Mouse (Mus musculus): ENCODE measurements around the gene Enox1.

The Enox1 gene

DNA sequence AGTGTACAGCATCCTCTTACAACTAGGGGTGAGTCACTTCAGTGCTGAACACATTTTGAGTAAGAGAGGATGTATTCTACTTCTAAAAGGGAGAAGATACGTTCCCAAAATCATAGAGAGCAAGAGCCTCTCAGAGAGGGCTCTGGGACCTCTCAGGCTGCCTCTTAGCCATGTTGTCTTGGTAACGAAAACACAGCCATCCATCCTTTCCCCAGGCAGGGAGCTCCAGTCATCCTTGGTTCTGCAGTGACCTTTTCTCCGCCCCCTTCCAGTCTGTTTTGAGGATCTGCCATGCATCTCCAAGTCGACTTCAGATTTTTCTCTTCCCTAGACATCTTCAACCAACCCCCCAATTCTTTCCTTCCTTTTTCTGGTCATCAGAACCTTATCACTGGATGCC lies 127.4 kb downstream of the Enox1 start:
- TF ChIP-seq GATA4 (IDR thresholded peaks at IDR 0.05; ENCODE audit: insufficient replicate concordance, low read length), result no peak

DNA sequence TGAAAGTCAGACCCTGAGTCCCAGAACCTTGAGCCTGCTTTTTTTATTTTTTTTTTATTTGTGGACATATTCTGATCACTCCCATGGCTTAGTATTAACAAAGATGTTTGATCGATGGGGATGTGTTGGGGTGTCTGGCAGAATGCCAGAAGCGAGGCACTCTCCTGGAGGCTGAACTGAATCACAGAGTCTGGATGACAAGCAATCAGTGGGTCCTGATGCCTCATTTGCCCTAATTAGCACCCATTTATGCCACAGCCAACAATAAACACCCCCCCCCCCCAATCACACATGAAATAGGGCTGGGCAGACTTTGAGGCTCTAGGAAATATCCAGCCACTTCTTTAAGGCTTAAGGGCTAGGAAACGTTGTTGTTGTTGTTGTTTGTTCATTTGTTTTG lies 128.9 kb downstream of the Enox1 start:
- no peak for TF ChIP-seq GATA4 (IDR thresholded peaks at IDR 0.05; ENCODE audit: insufficient replicate concordance, low read length)

DNA sequence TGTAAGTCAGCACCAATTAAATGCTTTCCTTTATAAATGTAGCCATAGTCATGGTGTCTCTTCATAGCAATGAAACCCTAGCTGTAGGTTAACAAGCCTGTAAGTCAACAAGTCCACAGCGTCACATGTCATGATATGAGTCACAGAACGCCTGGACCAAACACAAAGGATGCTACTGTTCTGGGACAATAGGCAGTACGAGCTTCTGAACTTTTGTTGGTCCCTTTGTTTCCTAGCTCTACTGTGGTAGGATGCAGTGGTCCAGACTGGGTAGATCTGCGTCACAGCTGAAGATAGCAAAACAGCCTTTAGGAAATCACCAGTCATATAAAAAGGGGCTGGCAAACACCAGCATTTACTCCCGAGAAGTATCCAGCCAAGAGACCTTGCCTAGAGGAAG lies 135.2 kb downstream of the Enox1 start:
- no peak for TF ChIP-seq GATA4 (IDR thresholded peaks at IDR 0.05; ENCODE audit: insufficient replicate concordance, low read length)

DNA sequence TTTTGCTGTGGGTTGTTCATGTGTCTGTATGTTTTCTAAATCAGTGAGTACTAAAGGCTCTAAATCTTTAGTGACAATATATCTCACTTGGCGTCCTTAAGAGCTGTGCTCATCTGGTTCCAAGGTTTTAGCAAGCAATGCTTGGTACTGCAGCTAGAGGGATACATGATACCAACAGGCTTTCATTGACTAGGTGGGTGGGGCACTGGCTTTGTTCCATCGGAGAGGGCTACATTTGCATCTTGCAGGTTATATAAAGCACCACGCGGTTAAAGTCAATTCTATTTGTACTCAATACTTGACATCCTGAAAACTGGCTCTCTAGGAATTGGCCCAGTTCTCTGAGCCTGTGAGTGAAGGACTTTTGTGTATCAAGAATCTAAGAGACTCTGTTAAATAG lies 140.5 kb downstream of the Enox1 start:
- no peak for TF ChIP-seq GATA4 (IDR thresholded peaks at IDR 0.05; ENCODE audit: insufficient replicate concordance, low read length)

DNA sequence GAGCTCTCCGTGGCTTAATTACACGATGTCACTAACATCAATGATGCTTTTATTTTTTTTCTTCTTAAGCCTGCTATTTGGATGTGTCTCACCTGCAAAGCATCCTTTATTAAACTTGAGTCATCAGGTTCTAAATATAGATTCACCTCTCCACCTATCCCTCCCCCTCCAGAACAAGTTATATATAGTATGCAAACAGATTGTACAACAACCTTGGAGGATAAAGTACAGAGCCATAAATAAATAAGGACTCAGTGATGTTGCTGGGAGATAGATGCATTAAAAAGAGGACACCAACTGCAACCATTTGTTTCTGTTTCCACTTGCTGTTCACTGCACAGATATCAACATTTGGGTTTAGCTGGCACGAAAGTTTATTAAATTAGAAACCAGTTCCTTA lies 141.8 kb downstream of the Enox1 start:
- TF ChIP-seq GATA4 (IDR thresholded peaks at IDR 0.05; ENCODE audit: insufficient replicate concordance, low read length), result no peak

DNA sequence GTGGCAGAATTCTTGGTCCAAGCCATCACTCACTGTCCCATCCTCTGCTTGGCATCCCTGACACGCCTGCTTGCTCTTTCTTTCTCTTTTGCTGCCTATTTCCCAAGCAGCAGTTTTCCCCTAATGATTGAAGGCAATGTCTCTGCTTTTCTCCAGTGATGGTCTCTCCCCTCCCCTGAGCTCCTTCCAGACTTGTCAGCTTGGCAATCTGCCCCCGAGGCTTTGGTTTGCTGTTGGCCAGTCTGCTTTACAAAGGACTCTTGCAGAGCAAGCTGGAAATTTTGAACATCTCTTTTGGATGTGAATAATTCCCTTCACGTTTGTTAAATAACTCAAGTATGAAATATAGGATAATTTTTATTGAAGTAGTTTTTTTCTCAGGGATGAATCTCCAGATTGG lies 153.0 kb downstream of the Enox1 start:
- TF ChIP-seq GATA4 (IDR thresholded peaks at IDR 0.05; ENCODE audit: insufficient replicate concordance, low read length), result no peak

DNA sequence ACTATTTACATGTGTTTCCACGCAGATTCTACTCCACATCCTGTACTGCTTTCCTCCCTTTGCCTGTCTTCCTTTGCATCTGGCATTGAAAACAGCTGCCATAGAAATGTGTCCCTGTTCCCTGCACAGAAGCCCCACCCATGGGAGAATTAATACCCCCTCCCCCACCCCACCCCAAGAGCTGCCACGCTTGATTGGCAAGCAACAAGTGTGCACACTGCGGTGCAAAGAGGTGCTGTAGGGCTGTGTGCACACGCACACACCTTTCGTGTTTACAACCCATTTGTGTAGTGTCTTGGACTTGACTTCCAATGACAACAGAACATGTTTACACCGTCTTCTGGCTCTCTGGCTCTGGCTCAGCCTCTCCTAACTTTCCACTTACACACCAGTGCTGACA lies 154.9 kb downstream of the Enox1 start:
- no peak for TF ChIP-seq GATA4 (IDR thresholded peaks at IDR 0.05; ENCODE audit: insufficient replicate concordance, low read length)

DNA sequence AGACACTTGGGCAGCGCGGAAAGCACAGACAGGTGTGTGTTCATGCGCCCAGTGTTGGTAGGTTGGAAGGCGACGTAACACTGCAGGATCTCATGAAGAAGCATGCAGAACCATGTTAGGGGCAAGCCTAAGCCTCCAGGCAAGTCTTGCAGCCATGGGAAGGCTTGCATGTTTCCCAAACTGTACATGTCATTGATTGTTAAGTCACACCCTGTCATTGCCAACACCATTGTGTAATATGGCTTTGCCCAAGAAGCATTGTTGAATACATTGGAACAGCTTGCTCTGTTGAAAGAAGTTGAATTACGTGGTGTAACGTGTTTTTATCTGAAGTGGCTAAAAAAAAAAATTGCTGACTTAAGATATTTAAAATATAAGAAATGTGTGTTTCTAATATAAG lies 162.8 kb downstream of the Enox1 start:
- no peak for TF ChIP-seq GATA4 (IDR thresholded peaks at IDR 0.05; ENCODE audit: insufficient replicate concordance, low read length)

DNA sequence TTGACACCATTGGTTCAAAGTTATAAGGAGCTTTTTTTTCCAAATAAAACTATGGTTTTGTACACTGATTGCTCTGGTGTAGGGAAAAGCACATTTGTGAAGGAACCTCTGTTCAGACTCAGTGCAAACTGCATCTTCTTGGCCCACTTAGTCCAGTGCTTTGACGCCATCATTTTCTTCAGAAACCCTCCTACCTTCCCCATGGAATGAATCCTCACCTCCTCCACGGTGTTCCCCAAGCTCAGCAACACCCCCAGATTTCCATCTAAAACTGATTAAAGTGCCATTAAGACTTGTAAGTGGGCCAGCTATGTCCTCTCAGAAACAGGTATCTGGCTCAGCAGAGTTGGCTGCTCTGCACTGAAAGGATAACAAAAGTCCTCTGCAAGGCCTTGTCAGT lies 167.8 kb downstream of the Enox1 start:
- no peak for TF ChIP-seq GATA4 (IDR thresholded peaks at IDR 0.05; ENCODE audit: insufficient replicate concordance, low read length)

DNA sequence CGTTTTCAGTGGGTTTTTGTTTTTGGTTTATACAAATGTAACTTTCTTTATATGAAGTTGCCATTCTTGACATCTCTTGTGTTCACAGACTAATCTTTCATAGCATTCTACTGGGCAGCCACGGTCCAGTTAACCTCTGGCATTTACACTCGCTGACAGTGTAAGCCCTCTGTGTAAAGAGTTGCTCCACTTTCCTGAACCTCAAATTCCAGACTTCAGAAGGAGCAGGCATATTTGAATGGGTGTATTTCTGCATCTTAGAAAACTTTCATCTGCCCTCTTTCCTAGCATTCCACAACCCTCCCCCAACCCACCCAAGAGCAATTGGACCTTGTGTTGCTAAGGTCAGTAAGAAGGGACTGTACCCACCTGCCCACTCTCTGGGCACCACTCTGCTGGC lies 171.1 kb downstream of the Enox1 start:
- TF ChIP-seq GATA4 (IDR thresholded peaks at IDR 0.05; ENCODE audit: insufficient replicate concordance, low read length), result no peak

DNA sequence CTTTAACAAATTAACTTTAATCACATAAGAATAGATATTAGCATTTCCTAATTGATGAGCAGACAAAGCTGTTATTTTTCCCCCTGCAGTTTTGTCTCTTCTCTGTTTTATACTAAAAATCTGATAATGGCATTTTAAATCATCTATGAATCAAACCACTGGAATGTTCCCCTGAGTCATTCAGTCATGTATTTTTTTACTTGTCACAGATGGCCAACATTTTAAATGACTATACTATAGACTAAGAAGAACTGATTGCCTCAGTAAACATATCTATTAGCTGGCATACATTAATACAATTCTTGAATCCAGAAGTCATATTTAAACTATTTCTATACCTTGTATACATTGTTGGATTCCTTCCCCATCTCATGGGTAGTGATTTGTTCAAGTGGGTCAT lies 173.2 kb downstream of the Enox1 start:
- no peak for TF ChIP-seq GATA4 (IDR thresholded peaks at IDR 0.05; ENCODE audit: insufficient replicate concordance, low read length)

DNA sequence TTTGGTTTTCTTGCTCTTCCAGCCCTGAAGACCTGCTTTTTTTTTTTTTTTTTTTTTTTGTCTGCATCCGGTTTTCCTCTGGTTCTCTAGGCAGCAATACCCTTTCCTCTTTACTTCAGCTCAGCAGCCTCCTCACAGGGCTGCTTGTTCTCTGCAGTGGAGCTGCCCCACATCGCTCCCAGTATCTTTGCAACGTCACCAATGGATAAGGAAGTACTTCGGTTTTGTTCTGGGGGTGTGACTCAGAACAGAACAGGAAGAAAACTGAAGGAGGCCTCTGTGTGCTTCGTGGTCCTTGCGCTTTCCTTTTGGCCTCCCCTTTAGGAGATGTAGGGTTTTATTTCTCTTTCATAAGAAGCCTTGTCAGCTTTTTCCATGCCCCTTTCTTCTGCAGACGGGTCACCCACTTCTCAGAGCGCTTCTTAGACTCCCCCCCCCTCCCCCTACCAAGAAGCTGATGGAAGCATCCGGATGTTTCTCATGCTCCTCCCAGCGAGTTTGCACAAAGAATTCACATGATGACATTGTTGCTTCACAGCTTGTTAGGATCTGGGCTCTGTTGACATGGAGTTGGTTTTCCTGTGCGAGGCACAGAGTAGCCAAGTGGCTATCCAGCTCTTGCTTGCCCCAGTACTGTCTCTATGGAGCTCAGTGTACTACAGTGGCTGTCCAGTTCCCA lies 187.2 kb downstream of the Enox1 start:
- TF ChIP-seq GATA4 (IDR thresholded peaks at IDR 0.05; ENCODE audit: insufficient replicate concordance, low read length), result no peak

DNA sequence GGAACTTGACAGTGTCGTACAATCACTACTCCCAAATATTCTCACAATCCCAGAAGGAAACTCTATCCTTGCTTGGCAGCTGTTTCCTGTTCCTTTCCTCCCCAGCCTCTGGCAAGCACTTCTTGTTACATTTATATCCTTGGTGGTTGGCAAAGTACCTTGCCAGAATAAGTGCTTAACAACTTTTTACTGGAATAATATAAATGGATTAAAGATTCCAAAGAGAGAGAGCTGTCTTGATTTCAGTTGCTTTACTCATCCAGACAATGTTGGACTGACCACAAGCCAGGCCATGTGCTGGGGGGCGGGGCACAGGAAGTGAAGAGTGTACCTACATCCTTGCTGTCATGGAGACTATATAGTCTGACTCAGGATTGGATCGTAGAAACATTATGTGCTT lies 189.7 kb downstream of the Enox1 start:
- TF ChIP-seq GATA4 (IDR thresholded peaks at IDR 0.05; ENCODE audit: insufficient replicate concordance, low read length), result no peak

DNA sequence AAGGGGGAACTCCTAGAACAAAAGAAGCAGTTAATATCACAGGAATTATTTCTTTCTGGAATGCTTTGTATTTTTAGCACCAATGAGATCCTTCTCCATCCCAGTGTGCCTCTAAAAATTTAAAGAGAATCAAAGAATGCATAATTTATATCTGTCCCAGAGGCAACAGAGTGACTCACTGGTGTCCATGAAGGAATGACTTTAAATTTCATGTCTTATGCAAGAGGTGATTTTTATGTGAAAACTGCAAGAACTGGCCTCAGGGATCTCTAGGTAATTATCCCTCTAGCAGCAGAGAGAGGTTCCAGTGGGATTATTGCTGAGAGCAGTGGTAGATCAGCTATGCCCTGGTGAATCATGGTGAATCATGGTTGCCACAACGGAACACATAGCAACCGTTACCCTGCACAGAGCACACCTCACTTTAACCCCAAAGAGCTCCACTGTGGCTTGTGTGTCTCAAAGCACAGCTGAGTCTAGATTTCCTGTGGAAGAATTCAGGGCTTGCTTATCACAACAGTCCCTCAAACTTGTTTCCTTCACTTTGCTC lies 195.3 kb downstream of the Enox1 start:
- no peak for TF ChIP-seq GATA4 (IDR thresholded peaks at IDR 0.05; ENCODE audit: insufficient replicate concordance, low read length)

DNA sequence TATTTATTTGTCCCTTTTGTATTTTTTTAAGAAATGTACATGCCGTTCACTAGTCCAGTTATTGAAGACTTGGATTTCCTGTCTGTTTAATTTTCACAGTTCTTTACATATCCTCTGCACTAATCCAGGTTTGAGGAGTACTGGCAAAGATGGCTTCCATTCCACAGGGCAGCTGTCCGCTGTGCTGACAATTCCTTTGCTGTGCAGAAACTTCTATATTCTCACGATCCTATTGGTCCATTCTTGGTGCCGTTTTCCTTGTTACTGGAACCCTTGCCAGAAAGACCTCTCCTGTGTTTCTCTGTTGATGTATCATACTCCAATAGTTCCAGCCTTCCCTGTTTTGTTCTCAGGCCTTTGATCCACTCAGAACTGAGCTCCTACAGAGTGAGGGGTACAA lies 206.1 kb downstream of the Enox1 start:
- TF ChIP-seq GATA4 (IDR thresholded peaks at IDR 0.05; ENCODE audit: insufficient replicate concordance, low read length), result no peak

DNA sequence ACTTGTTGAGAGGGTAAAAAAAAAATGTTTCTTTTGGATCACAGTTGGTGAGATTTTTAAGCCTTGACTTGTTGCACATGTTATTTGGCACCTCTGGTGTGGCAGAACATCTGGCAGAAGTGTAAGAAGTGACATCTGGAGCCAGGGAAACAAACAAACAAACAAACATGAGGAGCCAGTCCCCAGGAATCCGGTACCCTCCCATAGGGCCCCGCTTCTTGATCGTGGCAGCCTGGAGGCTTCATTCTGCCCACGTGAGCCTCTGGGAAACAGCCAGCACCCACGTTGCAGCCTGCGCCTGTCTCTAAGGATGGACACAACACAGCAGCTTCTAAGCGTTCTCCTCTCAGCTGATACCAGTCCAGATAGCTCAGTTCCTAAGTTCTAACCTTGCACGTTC lies 211.8 kb downstream of the Enox1 start:
- no peak for TF ChIP-seq GATA4 (IDR thresholded peaks at IDR 0.05; ENCODE audit: insufficient replicate concordance, low read length)

DNA sequence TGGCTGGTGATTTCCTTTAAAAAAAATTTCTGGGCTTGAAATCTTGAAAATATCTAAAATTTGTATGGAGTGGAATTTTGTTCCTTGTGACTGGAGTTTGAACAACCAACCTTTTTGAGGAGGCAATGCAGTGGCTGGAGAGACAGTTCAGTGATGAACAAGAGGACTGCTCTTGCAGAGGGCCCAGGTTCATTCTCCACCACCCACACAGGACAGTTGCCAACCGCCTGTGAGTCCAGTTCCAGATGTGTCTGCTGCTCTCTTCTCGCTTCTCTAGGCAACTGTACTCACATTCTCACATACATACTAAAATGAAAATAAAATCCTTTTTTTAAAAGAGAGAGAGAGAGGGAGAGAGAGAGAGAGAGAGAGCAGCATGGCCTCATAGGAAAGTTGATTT lies 212.5 kb downstream of the Enox1 start:
- TF ChIP-seq GATA4 (IDR thresholded peaks at IDR 0.05; ENCODE audit: insufficient replicate concordance, low read length), result no peak
